16 mouse cellular contexts compared by ENCODE assay signal in genomic region chr5:29132261-29132660, GRCm38 (mm10).
DNase-seq lines count a peak whose midpoint lies in the region; ATAC-seq and TF ChIP-seq lines count a peak whose summit lies in the region.
"Had no signal": no experiment of that assay in that cellular context is flagged by ENCODE, and none has a peak within 500 bp of the region (broad histone marks: within the 10 kb centered on the region; RNA-seq: fewer than 3 reads in every experiment).

No protein-coding gene starts in this region.

- ATAC-seq in kidney, embryonic 16.5 days (ENCODE audit: low FRiP score, low TSS enrichment), result no peak; the same call in 1 of the 2 replicates
- ATAC-seq: activated CD4-positive, CD25-positive, alpha-beta regulatory T cell, adult 4 months; forebrain, postnatal 0 days had no signal

- 14% methylated on average over 3 of the region's 3 CpGs for WGBS in kidney, embryonic 16.5 days
- 14% methylated on average over 3 of the region's 3 CpGs for WGBS in large intestine, adult 2 months

- H3K9me3 ChIP-seq in kidney, embryonic 16.5 days (ENCODE audit: low read length), result no peaks in the 10 kb centered on the region
- H3K9me3 ChIP-seq in ES-E14 (ENCODE audit: control insufficient read depth, insufficient read depth, low read depth, low read length), result no peaks in the 10 kb centered on the region
- H3K9me3 ChIP-seq: G1E; megakaryocyte, embryonic 14.5 days had no signal

- intact Hi-C loops in gastrocnemius, postnatal 14 days (cut with DNase I; ENCODE audit: low total_unique reads), result no loop called here
- intact Hi-C loops in heart, postnatal 36 days (cut with DNase I), result no loop called here

- H3K36me3 ChIP-seq in kidney, embryonic 16.5 days (ENCODE audit: insufficient read depth, low read length), result no peaks in the 10 kb centered on the region
- no peaks in the 10 kb centered on the region for H3K36me3 ChIP-seq in ES-E14 (ENCODE audit: control insufficient read depth, insufficient read depth, low read length, poor library complexity, severe bottlenecking)
- H3K36me3 ChIP-seq: G1E had no signal

- H3K27ac ChIP-seq in kidney, embryonic 16.5 days (ENCODE audit: low read length), result no peak overlapping the region
- H3K27ac ChIP-seq in ES-E14 (ENCODE audit: insufficient read depth, low read depth, low read length, poor library complexity, severe bottlenecking), result no peak overlapping the region
- H3K27ac ChIP-seq: heart, adult 2 months; left cerebral cortex, adult 2 months had no signal

- peak; percentile 10 for DNase-seq in kidney, adult 11 months
- DNase-seq in ES-E14 (ENCODE audit: low read depth, low spot score), result peak; percentile 40
- peak; percentile 57 for DNase-seq in embryo, embryonic 9.5 days (ENCODE audit: extremely low spot score)
- peak; percentile 18 for DNase-seq in large intestine, adult 2 months (ENCODE audit: low read depth, low spot score)
- DNase-seq in gastrocnemius, postnatal 14 days, result no peak
- no peak for DNase-seq in heart, postnatal 36 days
- DNase-seq in cerebellum, postnatal 25 days, result no peak
- DNase-seq: cerebellum, adult 8-10 months; forebrain, postnatal 0 days; heart, adult 2 months; liver had no signal

- H3K4me1 ChIP-seq in kidney, embryonic 16.5 days (ENCODE audit: insufficient read depth, low read length), result no peaks in the 10 kb centered on the region
- H3K4me1 ChIP-seq in ES-E14 (ENCODE audit: control insufficient read depth in 2 of 2, insufficient read depth in 2 of 2, low read length in 2 of 2, poor library complexity in 1 of 2), result peaks cover 0 to 2% of the 10 kb centered on the region in 2 experiments; a peak in 1 of 4 replicates
- H3K4me1 ChIP-seq: megakaryocyte, embryonic 14.5 days had no signal

- no peak overlapping the region for H3K4me2 ChIP-seq in kidney, embryonic 16.5 days (replicated peaks; ENCODE audit: low read depth, low read length)

- H3K27me3 ChIP-seq in kidney, embryonic 16.5 days (ENCODE audit: insufficient read depth, low read length), result no peaks in the 10 kb centered on the region
- H3K27me3 ChIP-seq: megakaryocyte, embryonic 14.5 days had no signal

- H3K9ac ChIP-seq in kidney, embryonic 16.5 days (replicated peaks; ENCODE audit: low read length), result no peak overlapping the region
- H3K9ac ChIP-seq in ES-E14 (ENCODE audit: insufficient read depth, low read depth, low read length, poor library complexity, severe bottlenecking), result no peak overlapping the region
- H3K9ac ChIP-seq: forebrain, postnatal 0 days had no signal

- in situ Hi-C loops in ES-E14 (cut with MboI; ENCODE audit: low sequenced_read_pairs in 2 of 2, unreplicated experiment in 2 of 2), result no loop called here

- no peak overlapping the region for H3K4me3 ChIP-seq in kidney, embryonic 16.5 days (ENCODE audit: low read length)
- no peak overlapping the region for H3K4me3 ChIP-seq in ES-E14 (ENCODE audit: insufficient read depth in 1 of 2, low read depth in 1 of 2, low read length in 2 of 2, poor library complexity in 1 of 2, severe bottlenecking in 1 of 2)
- H3K4me3 ChIP-seq: heart, adult 2 months; left cerebral cortex, adult 2 months; megakaryocyte, embryonic 14.5 days had no signal

TF ChIP-seq in ES-E14, 5 proteins besides CTCF, POLR2A, EP300 and RAD21:
- TF ChIP-seq ZC3H11A (IDR thresholded peaks at IDR 0.05; ENCODE audit: borderline replicate concordance, low read depth, low read length), result no peak
- no peak for TF ChIP-seq CHD2 (IDR thresholded peaks at IDR 0.05; ENCODE audit: low read depth, low read length)
- TF ChIP-seq MAFK (IDR thresholded peaks at IDR 0.05; ENCODE audit: insufficient read depth, low read depth, low read length), result no peak
- TF ChIP-seq ZNF384 (IDR thresholded peaks at IDR 0.05; ENCODE audit: low read depth, low read length), result no peak
- TF ChIP-seq HCFC1 (IDR thresholded peaks at IDR 0.05; ENCODE audit: borderline replicate concordance, insufficient read depth, low read length), result no peak

Comparison
In these comparisons a context has a peak if more than half of its experiments do, and no peak if none do; other contexts are left out.
1. DNase-seq: peak in kidney, adult 11 months (single experiment), ES-E14 (single experiment), embryo, embryonic 9.5 days (single experiment) and large intestine, adult 2 months (single experiment); none in gastrocnemius, postnatal 14 days (single experiment), heart, postnatal 36 days (0 of 2) and cerebellum, postnatal 25 days (0 of 2).